Mouse (Mus musculus): Measurements from ENCODE around the gene Olfm4.

Gene Olfm4

DNA sequence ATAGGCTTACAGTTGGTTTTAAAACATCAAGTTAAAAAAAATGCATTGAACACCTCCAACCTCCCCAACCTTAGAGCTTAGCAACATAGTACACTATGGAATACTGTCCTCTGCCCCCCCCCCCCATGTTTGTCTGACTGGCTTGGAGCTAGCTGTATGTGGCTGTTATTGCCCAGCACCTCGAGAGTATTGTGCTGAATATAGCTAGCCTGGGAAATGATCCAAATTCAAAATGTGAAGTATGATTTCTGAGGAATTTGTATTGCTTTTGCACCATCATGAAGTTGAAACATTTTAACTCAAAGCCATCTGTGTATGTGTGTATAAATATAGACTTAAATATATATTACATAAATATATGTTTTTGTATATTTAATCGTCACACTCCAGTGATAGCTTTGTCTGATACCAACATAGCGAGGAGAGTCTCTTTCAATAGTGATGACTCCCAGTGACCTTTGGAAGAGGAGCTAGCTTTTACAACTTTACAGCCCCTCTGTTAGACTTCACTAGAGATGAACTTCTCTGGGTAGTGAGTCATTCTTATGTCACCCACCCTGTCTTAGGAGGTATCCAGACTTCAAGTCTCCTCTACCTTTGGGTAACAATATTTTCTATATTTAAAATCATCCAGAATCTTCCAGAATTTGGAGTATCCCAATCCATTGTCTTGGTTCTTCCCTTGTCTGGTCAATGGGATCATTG, 45.6 kb downstream of the Olfm4 start:
- no peak for DNase-seq (ENCODE audit: low read depth, low spot score)

DNA sequence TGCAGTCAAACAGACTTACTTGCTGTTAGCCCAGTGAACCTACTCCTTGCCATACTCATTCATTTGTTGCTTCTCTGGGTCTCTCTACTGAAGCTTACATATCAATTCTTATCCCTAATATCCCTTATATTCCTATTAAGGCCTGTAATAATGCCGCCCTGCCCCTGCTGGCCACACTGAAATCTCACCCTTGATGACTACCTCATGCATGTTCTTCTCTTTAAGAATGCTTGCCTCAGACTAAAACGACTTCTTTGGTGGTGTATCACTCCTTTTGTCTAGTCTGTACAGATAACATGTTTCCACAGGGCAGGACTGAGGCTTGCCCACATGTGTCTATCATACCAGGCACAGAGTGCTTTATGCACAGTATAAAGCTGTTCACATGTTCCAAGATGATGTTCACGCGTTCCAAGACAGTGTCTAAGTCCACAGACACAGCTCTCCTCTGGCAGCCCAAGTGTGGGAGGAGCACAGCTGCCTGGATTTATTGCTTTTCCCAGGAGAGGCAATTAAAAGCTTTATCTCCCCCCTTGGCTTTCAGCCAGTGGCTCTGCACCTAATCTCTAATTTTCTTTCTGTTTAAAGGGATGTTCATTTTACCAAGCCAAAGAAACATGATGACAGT, 55.9 kb downstream of the Olfm4 start:
- peak; percentile 42 for DNase-seq (ENCODE audit: low read depth, low spot score)

DNA sequence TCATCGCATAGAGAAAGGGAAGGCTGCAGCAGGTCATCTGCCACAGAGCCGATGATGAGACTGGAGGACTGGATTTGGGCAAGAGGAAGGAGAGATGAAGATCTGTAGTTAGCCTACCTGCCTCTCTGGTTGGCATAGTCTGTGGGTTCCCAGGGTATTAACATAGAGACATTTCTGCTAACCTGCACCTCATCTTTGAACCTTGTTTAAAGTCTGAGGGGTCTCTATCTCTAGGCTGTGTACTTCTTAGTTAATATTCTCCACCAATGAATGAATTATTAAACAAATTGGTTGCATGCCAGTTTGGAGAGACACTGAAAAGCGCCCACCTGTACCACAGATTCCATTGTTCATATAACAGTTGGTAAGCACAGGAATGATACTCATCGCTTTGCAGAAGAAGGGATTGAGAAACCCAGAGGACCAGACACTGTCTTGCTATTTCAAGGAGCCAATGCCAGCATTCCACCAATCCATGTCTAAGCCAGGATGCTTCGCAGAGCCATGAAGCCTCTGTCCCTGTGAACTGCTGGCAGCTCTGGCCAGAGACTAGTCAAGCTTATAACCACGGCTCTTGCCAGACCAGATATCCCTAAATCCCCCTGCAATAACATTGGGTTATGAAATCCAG, 62.3 kb downstream of the Olfm4 start:
- no peak for DNase-seq (ENCODE audit: low read depth, low spot score)

DNA sequence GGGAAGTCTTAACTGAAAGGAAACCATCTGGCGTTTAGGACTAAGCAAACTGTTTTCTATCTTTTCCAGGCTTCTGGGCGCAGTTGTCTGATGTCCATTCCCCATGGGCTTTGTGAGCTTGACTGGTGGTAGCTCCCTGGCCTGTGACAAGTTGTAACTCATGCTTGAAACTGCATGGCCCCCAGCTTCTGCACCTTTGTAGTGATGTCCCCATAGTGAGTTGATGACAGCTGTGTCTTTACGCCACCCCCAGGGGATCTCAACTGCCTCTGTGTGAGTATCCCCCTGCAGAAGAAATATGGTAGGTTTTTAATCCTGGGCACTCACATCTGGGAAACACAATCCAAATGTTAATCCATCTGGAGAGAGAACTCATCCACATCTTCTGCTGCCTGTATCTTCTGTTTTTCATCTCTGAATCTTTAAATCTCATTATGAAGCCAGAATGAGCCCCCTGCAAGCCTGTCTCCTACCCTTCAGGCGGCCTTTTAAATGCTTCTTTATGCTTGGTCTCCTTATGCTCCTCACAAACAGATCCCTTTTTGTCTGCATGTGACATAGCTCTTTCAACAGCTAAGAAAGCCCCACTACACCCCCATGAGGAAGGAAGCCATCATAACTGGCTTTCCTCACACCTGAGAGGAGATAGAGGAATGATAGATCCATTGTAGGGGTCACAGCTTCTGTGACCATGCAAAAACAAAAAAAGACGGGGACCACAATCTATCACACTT, 63.7 kb downstream of the Olfm4 start:
- peak; percentile 24 for DNase-seq (ENCODE audit: low read depth, low spot score)

DNA sequence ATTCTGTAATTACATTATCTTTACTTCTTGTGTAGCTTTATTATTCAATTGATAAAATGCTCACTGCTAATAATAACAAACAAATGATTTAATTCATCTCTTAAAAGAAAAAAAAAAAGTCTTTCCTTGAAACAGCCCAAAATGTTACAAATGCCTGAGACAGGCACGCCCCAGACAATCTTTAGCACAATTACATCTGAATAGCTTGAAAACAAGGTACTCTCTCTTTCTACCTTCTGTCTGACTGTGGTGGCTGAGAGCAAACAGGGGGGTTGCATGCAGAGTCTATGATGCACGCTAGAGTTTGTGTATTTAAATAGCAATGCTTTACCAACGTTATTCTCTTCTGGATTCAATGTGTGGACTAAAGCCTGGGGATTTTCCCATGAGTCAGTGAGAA, 71.8 kb downstream of the Olfm4 start:
- DNase-seq (ENCODE audit: low read depth, low spot score), result no peak

DNA sequence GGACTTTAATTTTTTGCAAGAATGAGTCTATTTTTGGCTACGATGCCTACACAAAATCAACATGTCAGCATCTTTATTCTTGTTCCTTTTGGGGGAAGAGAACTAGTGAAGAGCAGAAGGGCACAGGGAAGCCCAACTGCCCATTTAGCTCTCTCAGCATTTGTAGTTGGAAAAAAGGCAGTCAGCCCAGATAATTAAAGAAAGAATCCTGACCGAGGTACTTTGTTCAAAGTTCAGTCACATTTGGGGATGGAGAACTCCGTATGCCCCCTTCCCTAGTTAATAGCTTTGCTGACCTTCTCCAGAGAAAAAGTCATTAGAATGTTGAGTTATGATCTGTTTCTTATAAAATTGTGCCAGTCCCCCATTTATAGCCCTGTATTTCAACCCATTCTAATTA, 77.8 kb downstream of the Olfm4 start:
- no peak for DNase-seq (ENCODE audit: low read depth, low spot score)

DNA sequence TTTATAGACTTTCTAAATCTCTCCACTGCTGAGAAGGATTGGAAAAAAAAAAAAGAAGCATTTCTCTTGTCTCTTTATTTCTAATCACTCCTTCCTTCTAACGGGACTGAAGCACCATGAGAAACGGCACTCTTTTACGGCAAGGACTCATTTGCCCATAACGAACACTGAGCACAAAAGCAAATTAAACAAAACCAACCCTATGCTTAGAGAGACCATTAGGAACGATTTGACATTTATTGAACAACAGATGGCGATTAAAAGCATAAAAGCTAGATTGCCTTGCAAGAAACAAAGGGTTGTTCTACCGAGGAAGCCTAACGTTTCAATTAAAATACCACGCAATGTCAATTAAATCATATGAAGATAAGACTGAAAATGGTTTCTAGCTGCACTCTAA, 79.0 kb downstream of the Olfm4 start:
- DNase-seq (ENCODE audit: low read depth, low spot score), result no peak

DNA sequence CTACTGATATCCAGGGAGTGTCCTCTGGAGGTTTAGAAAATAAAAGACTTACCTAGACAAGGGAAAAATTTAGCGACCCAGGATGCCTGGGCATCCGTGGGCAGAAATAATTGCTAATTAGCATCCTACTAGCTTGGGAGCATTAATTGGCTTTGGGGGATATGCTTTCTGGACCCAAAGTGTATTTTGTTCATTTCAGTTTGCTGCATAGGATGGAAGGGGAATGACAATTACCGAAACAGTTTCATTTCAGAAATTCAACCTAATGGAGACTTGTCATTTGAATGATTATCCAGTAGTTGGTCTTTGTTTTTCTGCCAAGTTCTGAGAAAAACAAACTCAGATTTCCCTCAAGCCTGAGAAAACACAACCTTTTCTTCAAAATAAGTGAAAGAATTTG, 86.7 kb downstream of the Olfm4 start:
- no peak for DNase-seq (ENCODE audit: low read depth, low spot score)

Data from mesoderm, embryonic 11.5 days (tissue).